Mouse (Mus musculus) heart, embryonic 15.5 days (tissue): ENCODE results near the gene Sec11a. TPM values are rescaled to one million over a fixed set of nuclear protein-coding genes. Genes with fewer than 3 reads are reported as not detected.

Experiments used
- ATAC-seq: fragments of 200-750 bp; cut with Nextera tagmentation; replicated peaks from 2 replicates; pipeline ENCODE4 v1.8.0; 2017; ENCODE audit warnings: low read depth, moderate TSS enrichment; ENCODE audit not compliant: insufficient number of reproducible peaks, insufficient read depth, low FRiP score
- H3K27ac ChIP-seq: fragments of 300-500 bp; sonication (generic); 2 replicates; pipeline ENCODE4 v1.5.1; 2015; ENCODE audit warnings: mild to moderate bottlenecking, inconsistent platforms
- H3K27me3 ChIP-seq: fragments of 300-500 bp; sonication (generic); 2 replicates; pipeline ENCODE4 v1.6.1; 2015; ENCODE audit warnings: inconsistent platforms
- H3K36me3 ChIP-seq: fragments of 300-500 bp; sonication (generic); 2 replicates; pipeline ENCODE4 v1.6.1; 2015; ENCODE audit warnings: mild to moderate bottlenecking, inconsistent platforms
- H3K4me1 ChIP-seq: fragments of 300-500 bp; sonication (generic); replicated peaks from 2 replicates; pipeline ENCODE4 v1.6.1; 2015; ENCODE audit warnings: inconsistent platforms
- H3K4me2 ChIP-seq: fragments of 300-500 bp; sonication (generic); 2 replicates; pipeline ENCODE4 v1.6.1; 2015; ENCODE audit warnings: inconsistent platforms, mild to moderate bottlenecking, moderate library complexity
- H3K4me3 ChIP-seq: fragments of 300-500 bp; sonication (generic); 2 replicates; pipeline ENCODE4 v1.5.1; 2015; ENCODE audit warnings: mild to moderate bottlenecking, inconsistent platforms
- H3K9ac ChIP-seq: fragments of 300-500 bp; sonication (generic); 2 replicates; pipeline ENCODE4 v1.6.1; 2015; ENCODE audit warnings: mild to moderate bottlenecking, inconsistent platforms
- H3K9me3 ChIP-seq: fragments of 300-500 bp; sonication (generic); replicated peaks from 2 replicates; pipeline ENCODE4 v1.6.1; 2016; ENCODE audit warnings: inconsistent platforms
- WGBS: fragments of 180-500 bp; shearing (Covaris S2); methylation state at CpG from one replicate; pipeline ENCODE4 v1.1.7; 2015; ENCODE audit warnings: mixed read lengths; 5-methylcytosine and 5-hydroxymethylcytosine counted together
- polyA plus RNA-seq: library from polyadenylated mRNA; unstranded; fragments of >200 nt; fragmentation: Nextera tagmentation; extraction: Ambion mirVana; gene quantifications from 2 replicates; pipeline ENCODE4 v1.2.1, GENCODE M21; 2015

The Sec11a gene
- 129 and 148 TPM in 2 replicates for polyA plus RNA-seq

DNA sequence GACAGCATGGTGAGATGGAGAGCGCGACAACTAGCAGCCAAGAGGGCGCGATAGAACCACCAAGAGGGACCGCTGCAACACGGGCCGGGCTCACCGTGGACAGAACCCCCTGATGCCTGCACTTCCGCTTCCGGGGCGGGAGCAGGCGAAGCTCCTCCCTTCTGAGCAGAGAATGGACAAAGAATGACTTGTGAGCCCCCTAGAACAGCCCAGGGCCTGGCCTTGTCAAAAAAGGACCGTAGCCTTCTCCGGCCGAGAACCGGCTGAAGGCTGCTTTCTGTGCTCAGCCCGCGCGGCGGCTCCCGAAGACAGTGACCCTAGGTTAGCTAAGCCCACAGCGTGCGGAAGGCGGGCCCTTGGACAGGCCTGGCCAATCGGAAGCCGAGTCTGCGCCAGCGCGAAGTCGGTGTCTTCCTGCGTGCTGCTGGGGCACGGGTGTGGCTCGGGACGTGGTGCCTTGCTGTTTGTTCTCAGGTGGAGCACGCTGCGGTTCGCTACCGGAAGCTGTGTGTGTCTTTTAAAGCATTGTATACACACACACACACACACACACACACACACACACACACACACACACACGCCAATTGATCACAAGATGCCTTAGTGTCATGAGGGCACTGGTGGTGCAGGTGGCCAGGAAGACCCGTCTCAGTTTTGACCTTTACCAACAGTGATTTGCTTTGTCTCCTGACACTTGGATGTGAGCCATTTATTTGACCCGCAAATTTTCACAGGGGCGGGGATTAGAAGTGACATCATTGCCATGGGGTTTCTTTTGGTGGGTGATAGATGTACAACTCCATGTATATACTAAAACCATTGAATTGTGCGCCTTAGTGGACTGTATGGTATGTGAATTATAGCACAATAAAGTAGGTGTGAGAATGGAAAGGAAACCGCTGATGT, at the start of gene Sec11a:
Gene Sec11a (minus strand): TSS at position 336 of the 906 bp plus-strand sequence.
- Histone ChIP-seq H3K36me3 (no peaks in the 10 kb centered on the region), H3K4me1 (peaks cover 15% of the 10 kb centered on the region), H3K9me3 (no peaks in the 10 kb centered on the region), H3K4me2 (peak within 1 kb of the TSS; percentile 73), H3K9ac (peak within 1 kb of the TSS; percentile 89), H3K27ac (peak within 1 kb of the TSS; percentile 97), H3K27me3 (0 out of 2 replicates have a peak, but pooled peaks cover 3% of the 10 kb centered on the region), H3K4me3 (peak within 1 kb of the TSS; percentile 95)
- ATAC-seq: peak; percentile 99
- 2% methylated on average over 44 of the region's 44 CpGs for WGBS

DNA sequence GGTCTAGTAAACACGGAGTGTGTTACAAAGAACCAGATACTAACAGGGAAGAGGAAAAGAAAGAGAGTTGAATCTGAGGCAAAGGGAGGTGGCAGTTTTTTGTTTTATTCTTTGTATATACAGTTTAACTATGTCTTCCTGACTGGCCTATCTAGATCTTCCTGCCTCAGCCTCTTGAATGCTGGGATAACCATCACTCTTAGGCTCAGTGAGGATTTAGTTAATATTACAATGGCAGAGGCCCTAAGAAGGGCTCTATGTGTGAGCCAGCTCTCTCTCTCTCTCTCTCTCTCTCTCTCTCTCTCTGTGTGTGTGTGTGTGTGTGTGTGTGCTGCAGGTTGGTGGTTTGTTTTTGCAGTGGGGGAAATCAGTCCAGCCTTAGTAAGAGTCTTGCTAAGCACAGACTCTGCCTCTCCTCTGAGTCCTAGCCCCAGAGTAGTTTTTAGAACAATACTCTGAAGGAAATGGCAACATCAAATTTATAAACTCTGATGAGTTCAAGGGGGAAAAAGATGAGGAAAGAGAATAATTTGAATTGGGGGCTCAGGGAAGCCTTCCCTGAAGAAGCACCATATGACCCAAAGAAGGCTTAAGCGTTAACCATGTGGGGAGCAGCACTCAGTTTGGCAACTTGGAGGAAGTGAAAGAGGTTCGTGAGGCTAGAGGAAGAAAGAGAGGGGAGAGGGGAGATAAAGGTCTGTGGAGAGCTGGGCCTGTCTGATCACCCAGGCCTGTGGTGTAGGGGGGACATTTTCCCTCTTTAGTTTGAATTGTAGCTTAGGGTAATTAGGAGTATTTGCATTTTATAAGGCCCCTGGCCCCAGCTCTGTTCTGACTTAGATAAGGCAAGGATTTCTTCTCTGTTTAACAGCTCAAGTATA, 47.9 kb upstream of the Sec11a start:
- Histone ChIP-seq H3K9me3 (no peaks in the 10 kb centered on the region), H3K27ac (peak overlapping the region; percentile 3), H3K4me3 (peak overlapping the region; percentile 80), H3K4me1 (peaks cover 39% of the 10 kb centered on the region), H3K4me2 (peak overlapping the region; percentile 73), H3K36me3 (no peaks in the 10 kb centered on the region), H3K9ac (no peak overlapping the region), H3K27me3 (no peaks in the 10 kb centered on the region)
- ATAC-seq: no peak
- 37% methylated on average over 3 of the region's 3 CpGs for WGBS

DNA sequence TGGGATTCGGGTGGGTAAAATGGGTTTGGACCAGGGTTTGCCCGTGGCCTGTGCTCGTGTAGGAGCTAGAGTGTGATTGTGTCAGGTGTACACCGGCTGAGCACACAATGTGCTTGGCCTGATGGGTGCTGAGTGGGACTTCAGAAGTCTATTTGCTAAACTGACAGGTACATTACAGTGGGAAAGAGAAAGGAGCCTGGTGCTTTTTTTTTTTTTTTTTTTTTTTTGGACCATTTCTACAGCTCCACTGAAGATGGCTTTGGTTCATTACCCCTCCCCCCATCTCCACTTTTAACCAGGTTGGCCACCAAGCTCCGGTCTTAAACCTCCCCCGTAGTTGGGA, 47.1 kb upstream of the Sec11a start:
- H3K27ac ChIP-seq: peak overlapping the region; percentile 98
- WGBS: 25% methylated on average over 6 of the region's 6 CpGs
- H3K36me3 ChIP-seq: no peaks in the 10 kb centered on the region
- peaks cover 39% of the 10 kb centered on the region for H3K4me1 ChIP-seq
- no peaks in the 10 kb centered on the region for H3K27me3 ChIP-seq
- H3K4me3 ChIP-seq: peak overlapping the region; percentile 80
- H3K9me3 ChIP-seq: no peaks in the 10 kb centered on the region
- no peak for ATAC-seq
- peak overlapping the region; percentile 99 for H3K9ac ChIP-seq
- H3K4me2 ChIP-seq: peak overlapping the region; percentile 73

DNA sequence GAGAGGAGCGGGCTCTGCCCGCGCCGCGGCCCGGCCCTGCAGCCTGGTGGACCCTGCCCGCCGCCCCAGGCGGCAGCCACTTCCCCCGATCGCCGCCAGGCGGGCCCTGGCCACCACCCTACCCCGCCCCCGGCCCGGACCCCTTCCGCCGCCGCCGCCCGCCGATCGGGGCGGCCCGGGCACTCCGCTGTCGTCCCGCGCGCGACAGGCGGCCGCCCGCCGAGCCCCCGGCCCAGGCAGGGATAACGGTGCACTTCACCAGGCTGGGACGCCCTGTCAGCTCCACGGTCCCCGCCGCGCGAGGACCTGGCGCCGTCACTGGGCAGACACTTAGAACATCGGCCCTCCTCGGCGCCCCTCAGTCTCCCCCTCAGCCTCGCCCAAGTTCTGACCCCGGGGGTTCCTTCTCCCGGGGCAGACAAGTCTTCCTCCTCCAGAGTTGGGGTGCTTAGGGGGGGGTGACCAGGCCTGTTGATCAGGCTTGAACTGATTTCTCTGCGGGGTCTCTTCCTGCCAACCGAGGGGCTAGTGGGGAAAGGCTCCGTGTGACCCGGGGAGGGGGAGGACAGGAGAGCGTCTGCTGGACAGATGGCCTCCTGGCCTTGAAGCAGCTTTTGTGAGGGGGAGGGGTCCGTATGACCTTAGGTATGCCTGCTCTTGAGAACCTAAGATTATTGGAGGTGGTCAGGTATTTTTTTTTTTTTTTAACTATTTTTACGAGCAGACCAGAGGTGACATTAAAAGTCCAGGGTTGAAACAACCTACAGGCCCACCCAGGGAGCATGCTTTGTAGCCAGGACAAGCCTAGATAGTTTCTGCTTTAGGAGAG, 46.5 kb upstream of the Sec11a start:
- Histone ChIP-seq H3K36me3 (no peaks in the 10 kb centered on the region), H3K4me2 (peak overlapping the region; percentile 73), H3K4me1 (peaks cover 37% of the 10 kb centered on the region), H3K27ac (peak overlapping the region; percentile 98), H3K9me3 (no peaks in the 10 kb centered on the region), H3K4me3 (peak overlapping the region; percentile 80), H3K27me3 (no peaks in the 10 kb centered on the region), H3K9ac (peak overlapping the region; percentile 99)
- WGBS: under 1% methylated on average over 38 of the region's 58 CpGs
- ATAC-seq: peak; percentile 83

DNA sequence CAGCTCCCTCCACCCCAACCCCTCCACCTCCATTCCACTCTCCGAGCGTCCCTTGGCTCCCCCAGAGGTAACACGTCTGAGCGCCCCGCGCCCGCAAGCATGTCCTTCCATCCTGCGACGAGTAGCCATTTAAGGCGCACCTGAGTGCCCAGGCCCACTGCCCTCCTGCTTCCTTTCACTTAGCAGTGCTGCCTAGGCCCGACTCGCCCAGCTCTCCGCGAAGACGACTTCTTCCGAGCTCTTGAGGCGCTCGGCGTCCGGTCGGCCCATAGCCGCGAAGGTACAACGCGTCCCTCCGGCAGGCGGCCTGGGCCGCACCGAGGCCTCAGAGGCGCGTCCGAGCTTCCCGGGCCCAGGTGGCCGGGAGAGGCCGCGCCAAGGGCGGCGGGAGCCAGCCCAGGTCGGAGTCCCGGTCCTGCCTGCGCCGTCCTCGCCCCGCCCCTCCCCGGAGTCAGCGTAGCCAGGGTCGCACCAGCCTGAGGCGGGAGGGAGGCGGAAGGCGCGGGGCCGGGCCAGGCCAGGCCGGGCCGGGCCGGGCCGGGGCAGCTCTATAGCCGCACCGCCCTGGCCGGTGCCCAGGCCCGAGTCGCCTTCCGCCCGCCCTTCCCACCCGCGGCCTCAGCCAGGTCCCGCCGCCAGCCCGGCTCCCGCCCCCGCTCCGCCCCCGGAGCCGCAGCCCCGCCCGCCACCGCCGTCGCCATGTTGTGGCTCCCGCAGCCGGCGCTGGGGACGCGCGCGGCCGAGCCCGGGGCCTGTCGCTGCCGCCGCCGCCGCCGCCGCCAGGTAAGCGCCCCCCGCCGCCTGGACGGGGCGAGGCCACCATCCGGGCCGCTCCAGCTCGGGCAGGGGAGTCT, 45.6 kb upstream of the Sec11a start, which contains the start of gene Zfp592:
Gene Zfp592 (plus strand): TSS at position 702 of the 854 bp plus-strand sequence.
- peak within 1 kb of the TSS; percentile 99 for H3K9ac ChIP-seq
- peaks cover 37% of the 10 kb centered on the region for H3K4me1 ChIP-seq
- H3K9me3 ChIP-seq: no peaks in the 10 kb centered on the region
- peak within 1 kb of the TSS; percentile 73 for H3K4me2 ChIP-seq
- H3K36me3 ChIP-seq: no peaks in the 10 kb centered on the region
- WGBS: under 1% methylated on average over 65 of the region's 102 CpGs
- no peaks in the 10 kb centered on the region for H3K27me3 ChIP-seq
- H3K27ac ChIP-seq: peak within 1 kb of the TSS; percentile 98
- ATAC-seq: peak; percentile 92
- H3K4me3 ChIP-seq: peak within 1 kb of the TSS; percentile 80

DNA sequence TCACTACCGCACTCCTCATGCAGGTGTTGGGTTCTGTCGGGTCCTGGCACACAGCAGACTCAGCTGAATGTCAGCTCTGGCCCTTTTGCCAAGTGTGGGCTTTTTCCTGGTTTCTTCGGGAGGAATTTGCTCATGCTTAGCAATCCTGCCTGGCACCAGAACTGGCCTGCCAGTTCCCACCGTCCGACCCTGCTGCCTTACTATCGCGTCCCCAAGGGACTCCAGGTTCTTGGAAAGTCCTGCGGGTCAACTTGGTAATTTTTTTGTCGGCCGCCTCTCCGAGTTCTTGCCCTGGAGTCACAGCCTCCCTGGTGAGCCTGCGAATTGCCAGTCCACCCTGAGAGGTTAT, 45.0 kb upstream of the Sec11a start:
- H3K27me3 ChIP-seq: no peaks in the 10 kb centered on the region
- ATAC-seq: no peak
- no peaks in the 10 kb centered on the region for H3K9me3 ChIP-seq
- peak overlapping the region; percentile 80 for H3K4me3 ChIP-seq
- 1% methylated on average over 12 of the region's 12 CpGs for WGBS
- H3K27ac ChIP-seq: peak overlapping the region; percentile 98
- H3K36me3 ChIP-seq: no peaks in the 10 kb centered on the region
- H3K4me2 ChIP-seq: peak overlapping the region; percentile 73
- H3K4me1 ChIP-seq: peaks cover 36% of the 10 kb centered on the region
- peak overlapping the region; percentile 99 for H3K9ac ChIP-seq

DNA sequence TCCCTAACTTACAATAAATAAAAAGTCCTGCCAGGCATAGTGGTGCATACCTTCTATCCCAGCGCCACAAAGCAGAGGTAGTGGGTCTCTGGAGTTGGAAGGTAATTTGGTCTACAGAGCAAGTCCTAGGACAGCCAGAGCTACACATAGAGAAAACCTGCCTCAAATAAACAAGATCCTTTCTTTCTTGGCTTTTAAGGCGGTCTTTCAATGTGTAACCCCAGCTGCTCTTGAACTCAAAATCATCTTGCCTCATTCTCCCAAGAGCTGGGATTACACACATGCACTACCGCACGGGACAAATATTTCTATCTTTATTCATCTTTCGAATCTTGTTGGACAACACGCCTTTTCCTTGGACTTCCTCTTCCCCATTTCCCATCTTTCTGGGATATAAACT, 44.5 kb upstream of the Sec11a start:
- peak overlapping the region; percentile 99 for H3K9ac ChIP-seq
- H3K27ac ChIP-seq: peak overlapping the region; percentile 98
- H3K9me3 ChIP-seq: no peaks in the 10 kb centered on the region
- H3K4me2 ChIP-seq: peak overlapping the region; percentile 73
- peak overlapping the region; percentile 80 for H3K4me3 ChIP-seq
- H3K4me1 ChIP-seq: peaks cover 38% of the 10 kb centered on the region
- H3K36me3 ChIP-seq: no peaks in the 10 kb centered on the region
- WGBS: 62% methylated on average over 6 of the region's 6 CpGs
- ATAC-seq: no peak
- H3K27me3 ChIP-seq: no peaks in the 10 kb centered on the region

DNA sequence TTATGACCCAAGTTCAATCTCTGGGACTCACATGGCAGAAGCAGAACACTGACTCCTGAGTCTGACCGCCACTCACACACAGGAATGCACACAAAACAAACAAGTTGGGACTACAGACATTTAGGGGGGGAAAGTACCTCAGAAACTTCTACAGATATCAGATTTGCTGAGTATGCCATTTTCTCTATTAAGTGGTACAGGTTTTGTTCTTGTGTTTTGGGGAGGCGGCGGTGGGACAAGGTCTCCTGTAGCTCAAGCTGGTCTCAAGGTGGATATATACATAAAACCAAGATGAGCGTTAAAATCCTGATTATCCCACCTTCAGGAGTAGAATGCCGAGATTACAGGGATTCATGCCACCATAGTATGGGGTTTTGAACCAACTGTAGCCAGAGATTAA, 44.0 kb upstream of the Sec11a start:
- ATAC-seq: no peak
- 91% methylated on average over 5 of the region's 5 CpGs for WGBS
- no peaks in the 10 kb centered on the region for H3K9me3 ChIP-seq
- H3K36me3 ChIP-seq: no peaks in the 10 kb centered on the region
- peaks cover 43% of the 10 kb centered on the region for H3K4me1 ChIP-seq
- 0 out of 2 replicates have a peak overlapping the region, but pooled peaks have one; percentile 98 for H3K27ac ChIP-seq
- peak overlapping the region; percentile 99; the same call in 1 of the 2 replicates for H3K9ac ChIP-seq
- peak overlapping the region; percentile 73 for H3K4me2 ChIP-seq
- H3K27me3 ChIP-seq: no peaks in the 10 kb centered on the region
- no peak overlapping the region for H3K4me3 ChIP-seq

DNA sequence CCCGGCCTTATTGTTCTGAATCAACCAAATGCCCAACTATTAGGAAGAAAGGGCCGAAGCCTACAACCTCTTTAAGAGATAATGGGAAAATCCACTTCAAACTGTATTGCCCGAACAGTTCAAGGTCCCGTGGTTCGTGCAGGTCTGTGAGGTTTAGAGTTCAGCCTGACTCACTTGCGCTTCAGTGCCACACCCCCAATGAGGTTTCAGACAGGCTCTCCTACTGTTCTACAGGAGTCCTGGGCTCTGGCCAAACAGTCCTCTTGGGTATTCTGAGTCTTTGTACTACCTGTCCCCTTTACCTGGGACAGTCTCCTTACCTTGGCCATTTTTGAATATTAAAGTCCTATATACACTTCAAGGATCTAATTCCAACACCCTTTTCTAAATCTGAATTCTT, 42.7 kb upstream of the Sec11a start:
- no peaks in the 10 kb centered on the region for H3K36me3 ChIP-seq
- H3K9me3 ChIP-seq: no peaks in the 10 kb centered on the region
- H3K4me3 ChIP-seq: no peak overlapping the region
- peaks cover 38% of the 10 kb centered on the region for H3K4me1 ChIP-seq
- 87% methylated on average over 6 of the region's 6 CpGs for WGBS
- no peak for ATAC-seq
- H3K27me3 ChIP-seq: no peaks in the 10 kb centered on the region
- H3K9ac ChIP-seq: no peak overlapping the region
- H3K4me2 ChIP-seq: no peak overlapping the region
- no peak overlapping the region for H3K27ac ChIP-seq
